Mouse (Mus musculus): ENCODE measurements around the gene Rnf43. TPM values are rescaled to one million over a fixed set of nuclear protein-coding genes. Genes with fewer than 3 reads are reported as not detected.
A peak's percentile ranks its signal among the peaks of the same experiment; 100 is the strongest.

Rnf43 gene
- total RNA-seq, 2 experiments from 2014 or later = 0.69 to 1.1 TPM

DNA sequence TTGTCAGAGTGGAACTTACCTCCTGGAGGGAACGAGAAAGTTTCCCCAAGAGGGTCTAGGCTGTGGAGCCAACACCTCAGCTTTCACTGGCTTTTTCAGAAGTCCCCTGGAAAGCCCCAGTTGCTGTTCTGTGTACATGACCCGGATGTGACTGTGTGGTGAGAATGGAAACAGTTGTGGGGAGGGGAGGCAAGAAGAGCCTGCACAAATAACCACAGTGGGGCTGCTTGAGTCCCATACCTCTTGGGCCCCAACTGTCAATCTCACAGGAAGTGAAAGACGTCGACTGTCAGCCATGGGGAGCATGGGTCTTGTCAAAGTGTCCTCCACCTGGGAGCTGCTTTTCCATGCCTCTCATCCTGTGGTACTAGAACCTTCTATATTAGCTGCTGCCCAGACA, 82.4 kb downstream of the Rnf43 start:
- DNase-seq (ENCODE audit: low spot score) = no peak

DNA sequence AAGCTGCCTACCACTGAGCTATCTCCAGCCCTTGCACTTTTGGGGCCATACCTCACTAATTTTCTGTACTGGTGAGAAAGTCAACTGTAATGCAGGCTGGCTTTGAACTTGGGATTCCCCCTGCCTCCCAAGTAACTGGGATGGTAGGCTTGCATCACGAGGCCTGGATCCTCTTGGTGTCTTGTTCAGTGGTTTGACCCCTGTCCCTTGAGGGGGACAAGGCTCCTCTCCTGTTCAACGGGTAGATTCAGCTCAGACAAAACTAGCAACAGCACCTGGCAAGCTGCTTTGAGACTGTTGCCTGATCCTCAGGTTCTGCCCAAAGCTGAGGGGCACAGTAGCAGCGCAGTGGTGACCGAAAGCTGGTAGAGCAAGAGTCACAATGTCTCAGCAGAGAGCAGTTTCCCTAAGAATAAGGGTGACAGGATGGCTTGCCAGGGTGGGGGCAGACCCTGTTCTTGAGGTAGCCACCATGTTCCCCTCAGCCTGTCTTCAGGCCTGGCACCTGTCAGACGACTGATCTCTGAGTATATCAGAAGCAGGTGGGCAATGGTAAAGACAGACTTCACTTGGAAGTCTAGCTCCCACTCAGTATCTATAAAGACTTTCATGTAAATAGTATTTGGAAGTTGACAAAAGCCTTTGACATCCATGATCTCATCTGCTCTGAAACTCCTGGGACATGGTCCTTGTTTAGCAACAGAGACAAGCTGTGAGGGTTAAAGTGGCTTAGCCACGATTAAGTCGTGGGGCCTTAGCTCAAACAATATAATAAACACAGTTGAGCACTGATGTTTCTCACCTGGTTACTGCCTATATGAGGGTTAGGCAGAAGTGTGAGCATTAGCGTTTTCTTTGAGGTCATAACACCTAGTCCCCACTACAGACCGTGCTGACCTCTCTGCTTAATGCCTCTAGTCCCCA, 83.4 kb downstream of the Rnf43 start:
- DNase-seq (ENCODE audit: low spot score) = no peak

DNA sequence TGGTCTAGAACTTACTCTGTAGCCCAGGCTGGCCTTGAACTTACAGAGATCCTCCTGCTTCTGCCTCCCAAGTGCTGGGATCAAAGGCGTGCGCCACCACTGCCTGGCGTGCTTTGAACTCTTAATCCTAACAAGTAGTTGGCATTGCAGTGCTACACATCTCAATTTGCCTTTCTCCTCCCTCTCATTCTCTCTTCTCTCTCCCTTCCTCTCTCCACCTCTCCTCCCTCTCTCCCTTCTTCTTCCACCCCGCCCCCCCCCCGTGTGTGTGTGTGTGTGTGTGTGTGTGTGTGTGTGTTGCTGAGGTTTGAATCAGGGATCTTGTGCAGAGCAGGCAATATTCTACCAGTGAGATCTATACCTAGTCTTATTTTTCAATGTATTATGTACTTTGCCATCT, 84.8 kb downstream of the Rnf43 start:
- no peak for DNase-seq (ENCODE audit: low spot score)

DNA sequence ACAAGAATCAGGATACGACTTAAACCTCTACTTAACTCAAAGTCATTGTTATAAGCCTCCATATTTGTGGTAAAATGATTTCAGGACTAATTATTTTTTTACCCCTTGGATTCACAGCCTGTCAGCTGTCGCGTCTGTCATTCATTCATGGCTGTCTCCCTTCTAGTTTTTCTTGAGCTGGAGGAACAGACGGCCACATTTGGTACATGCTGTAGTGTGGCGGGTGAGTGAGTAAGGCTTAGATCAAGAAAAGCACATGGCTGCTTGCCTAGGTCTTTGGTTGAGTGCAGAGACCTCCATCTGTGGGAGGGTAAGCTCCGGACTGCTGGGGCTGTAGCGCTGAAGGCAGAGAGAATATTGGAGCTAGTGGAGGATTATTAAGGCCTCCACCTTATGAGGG, 85.2 kb downstream of the Rnf43 start:
- DNase-seq (ENCODE audit: low spot score) = no peak

DNA sequence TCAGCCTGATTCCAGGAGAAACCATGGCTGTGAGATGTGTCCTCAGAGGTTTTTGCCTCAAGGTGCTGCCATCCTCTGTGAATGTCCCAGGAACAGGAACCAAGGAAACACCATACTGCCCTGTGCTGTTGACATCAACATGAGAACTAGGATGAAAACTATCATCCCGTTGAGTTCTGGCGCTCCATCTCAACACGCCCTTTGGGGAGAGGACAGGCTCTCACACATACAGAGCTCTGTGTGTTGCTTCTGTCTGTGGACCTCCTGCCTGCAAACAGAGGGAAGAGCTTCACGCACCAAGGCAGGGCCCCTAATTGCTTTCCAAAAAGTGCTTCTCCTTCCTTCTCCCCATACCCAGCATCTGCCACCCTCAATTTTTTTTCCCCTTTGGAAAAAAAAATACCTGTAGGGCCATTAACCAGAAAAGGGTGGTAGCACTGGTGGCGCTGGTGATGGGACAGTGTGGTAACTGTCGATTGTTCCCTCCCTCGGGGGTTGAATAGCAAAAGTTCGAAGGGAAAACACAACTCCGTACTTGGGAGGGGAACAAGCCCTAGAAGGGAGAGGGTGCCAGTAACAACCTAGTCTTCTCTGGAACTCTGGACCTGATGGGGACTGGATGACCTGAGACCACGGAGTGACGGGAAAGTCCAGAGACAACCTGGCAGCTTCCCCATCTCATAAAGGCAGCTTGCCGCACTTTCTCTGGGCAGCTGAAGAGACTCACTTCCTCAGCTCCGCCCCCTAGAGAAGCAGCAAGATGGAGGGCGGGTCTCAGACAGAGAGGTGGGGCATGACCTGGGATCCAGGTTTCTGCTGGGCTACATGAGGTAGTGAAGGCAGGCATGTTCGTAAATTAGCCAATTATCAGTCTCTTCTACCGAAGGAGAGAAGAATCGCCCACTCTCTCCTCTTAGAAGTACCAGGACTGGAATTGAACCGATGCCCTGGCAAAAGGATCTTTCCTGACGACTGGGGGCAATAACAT, 85.9 kb downstream of the Rnf43 start:
- DNase-seq (ENCODE audit: low spot score) = no peak

DNA sequence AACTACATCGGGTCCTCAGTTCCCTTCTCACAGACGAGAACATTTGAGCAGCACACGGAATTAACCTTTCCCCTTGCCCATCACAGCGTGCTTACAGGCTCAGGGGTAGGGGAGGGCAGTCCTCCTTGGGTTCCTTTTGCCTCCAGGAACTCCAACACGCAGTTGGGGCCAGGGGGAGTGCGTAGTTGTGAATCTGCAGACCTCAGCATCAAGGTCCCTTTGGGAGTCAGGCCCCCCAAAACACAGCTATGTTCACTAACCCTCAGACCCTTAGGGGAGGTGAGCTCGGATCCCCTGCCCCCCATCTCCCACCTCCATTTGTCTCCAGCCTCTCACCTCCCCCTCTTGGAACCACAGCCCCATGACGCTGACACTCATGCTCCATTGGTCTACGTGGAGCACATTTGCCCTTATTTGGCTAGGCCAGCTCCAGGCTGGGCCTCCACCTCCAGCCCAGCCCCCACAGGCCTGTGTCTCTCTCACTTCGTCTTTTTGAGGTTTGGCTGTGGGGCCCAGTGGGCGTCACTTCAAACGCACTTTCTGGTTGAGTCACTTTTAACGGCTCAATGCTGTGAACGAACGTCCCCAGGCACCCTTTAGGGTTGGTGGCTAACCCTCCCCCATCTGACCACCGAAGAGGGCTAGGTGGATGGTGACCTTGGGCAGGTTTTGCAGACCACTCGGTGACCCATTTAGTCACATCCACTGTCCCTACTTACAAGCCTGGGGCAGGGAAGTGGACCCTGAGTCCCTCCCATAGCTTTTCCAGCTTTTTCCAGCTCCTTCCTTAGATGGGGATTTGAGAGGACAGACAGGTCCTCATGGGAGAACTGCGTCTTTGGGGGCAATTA, 86.9 kb downstream of the Rnf43 start:
- DNase-seq (ENCODE audit: low spot score) = peak; percentile 33

DNA sequence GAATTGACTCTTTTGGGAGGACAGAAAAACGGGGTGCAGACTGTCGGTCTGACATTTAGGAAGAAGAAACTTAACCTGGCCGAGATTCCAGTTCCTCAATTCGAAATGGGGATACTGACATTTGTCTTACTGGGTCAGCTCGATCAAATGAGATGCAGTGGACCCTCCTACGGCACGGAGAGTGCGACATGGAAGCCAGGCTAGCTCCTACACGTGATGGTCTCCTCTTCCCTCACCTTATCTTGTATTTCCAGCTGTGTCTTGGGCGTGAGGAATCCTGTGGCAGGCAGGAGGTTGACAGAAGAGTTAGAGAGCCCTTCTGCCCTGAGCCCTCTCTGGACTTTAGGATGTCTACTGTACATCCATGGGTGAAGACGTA, 87.5 kb downstream of the Rnf43 start:
- no peak for DNase-seq (ENCODE audit: low spot score)

DNA sequence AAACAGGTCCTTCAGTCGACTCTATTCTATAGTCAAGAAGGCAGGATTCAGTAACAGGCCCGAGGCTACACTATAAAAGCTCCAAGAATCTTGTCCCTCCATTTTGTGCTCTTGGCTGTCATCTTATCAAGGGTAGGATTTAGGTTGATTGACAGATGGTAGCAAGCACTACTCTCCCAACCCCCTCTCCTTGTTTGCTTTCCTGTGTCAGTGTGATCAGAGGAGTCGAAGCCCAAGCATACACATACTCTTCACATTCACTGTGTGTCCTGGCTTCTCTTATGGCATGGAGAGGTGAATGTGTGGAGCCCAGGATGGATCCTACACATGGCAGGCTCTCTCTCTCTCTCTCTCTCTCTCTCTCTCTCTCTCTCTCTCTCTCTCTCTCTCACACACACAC, 88.0 kb downstream of the Rnf43 start:
- no peak for DNase-seq (ENCODE audit: low spot score)

DNA sequence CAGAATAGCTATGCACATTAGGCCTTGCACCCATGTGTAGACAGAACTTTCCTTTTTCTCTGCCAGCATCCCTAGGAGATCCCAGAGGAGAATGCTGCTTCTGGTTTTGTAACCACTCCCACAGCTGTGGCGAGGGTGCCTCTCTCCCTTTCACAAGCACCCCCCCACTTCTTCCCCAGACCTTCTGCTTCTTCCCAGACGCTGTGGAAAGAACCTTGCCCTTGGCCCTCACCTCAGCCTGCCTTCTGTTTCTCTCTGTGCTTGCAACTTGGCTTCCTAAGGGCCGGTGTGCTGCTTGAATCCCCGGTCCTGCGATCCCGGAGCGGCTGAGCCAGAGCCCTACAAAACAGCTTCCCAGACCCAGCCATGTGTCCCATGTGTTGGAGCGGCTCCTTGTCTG, 88.5 kb downstream of the Rnf43 start:
- DNase-seq (ENCODE audit: low spot score) = no peak

DNA sequence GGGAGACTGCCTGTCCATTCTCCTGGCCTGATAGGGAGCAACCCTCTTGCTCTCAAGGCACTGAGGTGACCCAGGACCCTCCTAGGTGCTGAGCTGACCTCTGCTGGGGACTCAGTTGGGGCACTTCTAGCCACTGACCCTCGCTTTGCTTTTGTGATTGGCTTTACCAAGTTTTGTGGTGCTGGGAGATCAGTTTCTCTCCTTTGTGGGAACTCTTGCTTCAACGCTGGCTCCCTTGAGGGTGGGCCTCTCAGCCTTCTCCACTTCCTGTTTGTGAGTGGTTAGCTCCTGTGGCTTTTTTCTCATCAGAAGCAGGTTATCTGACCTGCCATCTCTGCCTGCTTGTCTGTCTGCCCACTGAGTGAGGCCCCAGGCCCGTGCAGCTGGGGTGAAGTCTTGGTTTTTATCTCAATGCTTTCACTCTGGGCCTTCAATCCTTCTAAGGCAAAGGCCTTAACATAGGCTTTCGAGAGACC, 89.0 kb downstream of the Rnf43 start:
- DNase-seq (ENCODE audit: low spot score) = no peak

DNA sequence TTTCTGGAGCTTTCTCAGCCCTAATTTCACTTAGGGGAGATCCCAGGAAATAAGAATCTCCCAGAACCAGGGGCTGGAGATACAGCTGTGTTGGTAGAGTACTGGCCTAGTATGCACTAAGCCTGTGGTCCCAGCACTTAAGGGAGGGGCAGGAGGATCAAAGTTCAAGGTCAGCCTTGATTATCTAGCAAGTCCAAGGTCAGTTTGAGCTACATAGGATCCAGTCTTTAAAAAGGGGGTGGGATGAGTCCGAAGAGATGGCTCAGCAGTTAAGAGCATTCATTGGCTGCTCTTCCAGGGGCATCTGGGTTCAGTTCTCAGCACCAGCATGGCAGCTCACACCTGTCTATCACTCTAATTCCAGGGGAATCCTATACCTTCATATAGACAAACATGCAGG, 89.8 kb downstream of the Rnf43 start:
- DNase-seq (ENCODE audit: low spot score) = no peak

DNA sequence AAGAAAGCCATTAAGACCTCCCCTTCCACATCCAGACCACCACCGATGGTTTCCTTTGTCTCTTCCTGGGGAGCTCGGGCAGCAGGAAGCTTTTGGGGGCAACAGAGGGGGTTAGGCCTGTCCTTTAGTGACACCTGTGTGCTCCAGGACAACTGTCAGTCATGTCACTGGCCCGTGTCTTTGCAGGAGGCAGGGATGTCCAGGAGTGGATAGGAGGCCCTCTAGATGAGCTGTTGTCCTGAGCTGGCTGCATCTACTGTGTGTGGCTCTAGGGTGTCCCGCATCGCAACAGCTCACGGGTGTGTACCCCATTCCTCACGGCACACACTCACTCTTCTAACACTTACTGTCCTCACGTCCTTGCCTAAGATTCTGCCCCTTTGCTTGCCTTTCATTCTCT, 90.7 kb downstream of the Rnf43 start:
- no peak for DNase-seq (ENCODE audit: low spot score)

DNA sequence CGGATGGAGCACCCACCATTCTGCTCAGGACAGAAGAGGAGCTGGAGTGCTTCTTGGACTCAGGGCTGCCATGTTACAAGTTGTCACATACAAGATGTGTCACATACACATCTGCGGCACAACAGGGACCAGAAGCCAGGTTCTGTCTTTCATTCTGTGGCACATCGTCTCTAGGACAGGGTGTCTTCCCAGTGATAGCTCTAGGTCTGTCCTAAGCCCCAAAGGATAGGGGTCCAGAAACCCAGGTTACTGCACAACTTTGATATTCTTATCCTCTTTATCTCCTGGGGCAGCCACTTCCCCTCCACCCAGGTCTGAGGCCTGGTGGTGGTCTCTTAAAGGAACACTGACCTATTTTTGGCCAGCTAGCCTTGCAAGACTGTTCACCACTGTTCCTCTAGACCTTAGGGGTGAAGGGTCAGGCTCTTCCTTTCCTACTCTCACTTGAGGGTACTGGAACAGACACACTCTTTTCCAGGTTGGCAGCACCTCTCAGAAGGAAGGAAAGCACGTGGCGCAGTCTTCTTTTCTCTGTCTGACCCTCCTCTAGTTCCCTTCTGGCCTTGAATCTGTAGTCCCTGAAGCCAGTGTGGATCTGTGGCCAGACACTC, 91.5 kb downstream of the Rnf43 start:
- no peak for DNase-seq (ENCODE audit: low spot score)

DNA sequence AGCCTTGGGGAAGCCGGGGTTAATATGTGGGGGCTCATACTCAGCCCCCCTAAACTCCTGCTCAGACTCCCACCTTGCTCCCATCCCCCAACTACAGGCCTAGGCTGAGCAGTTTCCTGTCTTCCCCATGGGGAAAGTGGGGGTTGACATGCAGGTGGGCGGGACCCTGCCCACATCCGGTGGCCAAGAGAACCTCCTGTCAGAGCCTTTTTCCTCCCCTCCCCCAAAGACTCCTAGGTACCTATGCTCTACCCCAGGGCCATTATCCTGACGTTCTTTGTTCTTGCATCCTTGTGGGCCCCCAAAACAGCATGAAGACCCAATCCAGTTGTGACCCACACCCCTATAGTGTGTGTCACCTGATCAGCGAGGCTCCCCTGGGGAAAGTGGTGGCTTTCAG, 92.1 kb downstream of the Rnf43 start:
- no peak for DNase-seq (ENCODE audit: low spot score)

DNA sequence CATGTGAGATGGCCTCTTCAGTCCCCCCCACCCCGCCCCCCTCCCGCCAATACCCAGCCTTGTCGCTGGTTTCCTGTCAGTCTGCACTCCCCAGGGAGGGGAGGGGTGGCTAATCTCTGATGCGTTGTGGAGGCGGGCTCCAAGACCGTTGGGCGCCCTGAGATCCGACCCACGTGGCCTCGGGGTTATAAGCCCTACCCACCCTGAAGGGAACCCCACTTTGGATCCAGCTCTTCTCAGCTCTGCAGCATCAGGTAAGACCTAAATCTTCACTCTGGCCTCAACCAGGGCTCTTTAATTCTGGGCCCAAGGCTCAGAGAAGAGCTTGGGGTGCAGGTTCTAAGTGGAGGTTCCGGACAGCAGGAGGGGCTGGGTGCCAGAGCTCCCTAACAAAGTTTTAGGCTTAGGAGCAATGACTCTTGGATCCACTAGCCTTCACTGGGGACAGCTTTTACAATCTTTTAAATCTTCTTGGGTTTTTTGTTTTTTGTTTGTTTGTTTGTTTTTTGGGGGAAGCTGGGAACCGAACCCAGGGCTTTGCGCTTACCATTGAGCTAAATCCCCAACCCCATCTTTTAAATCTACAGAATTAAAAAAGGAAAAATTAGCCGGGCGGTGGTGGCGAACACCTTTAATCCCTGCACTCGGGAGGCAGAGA, 93.0 kb downstream of the Rnf43 start:
- DNase-seq (ENCODE audit: low spot score) = peak; percentile 31

DNA sequence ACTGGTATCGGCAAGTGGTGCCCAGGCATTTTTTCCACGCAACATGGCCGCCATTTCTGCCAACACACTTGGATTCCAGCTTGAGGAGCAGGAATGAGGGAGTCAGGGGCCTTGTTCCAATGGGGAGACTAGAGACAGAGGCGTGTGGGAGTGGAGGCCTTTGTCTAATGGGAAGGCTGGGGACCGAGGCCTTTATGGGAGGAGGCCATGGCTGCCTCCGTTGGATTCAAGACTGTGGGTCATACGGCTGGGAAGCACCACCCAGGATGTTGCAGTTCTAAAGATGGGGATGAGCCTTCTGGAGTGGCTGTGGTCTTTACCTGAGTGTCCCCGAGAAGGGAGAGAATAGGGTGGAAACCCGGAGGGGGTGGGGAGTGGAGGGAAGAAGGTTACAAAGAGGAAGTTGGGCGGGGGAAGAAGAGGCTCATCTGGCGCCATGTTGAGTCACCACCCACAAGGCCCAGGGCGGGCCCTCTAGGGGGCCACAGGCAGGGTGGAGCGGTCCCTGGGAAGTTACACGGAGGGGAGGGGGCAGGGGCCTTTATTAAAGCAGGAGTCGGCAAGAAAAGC, 93.8 kb downstream of the Rnf43 start:
- no peak for DNase-seq (ENCODE audit: low spot score)

DNA sequence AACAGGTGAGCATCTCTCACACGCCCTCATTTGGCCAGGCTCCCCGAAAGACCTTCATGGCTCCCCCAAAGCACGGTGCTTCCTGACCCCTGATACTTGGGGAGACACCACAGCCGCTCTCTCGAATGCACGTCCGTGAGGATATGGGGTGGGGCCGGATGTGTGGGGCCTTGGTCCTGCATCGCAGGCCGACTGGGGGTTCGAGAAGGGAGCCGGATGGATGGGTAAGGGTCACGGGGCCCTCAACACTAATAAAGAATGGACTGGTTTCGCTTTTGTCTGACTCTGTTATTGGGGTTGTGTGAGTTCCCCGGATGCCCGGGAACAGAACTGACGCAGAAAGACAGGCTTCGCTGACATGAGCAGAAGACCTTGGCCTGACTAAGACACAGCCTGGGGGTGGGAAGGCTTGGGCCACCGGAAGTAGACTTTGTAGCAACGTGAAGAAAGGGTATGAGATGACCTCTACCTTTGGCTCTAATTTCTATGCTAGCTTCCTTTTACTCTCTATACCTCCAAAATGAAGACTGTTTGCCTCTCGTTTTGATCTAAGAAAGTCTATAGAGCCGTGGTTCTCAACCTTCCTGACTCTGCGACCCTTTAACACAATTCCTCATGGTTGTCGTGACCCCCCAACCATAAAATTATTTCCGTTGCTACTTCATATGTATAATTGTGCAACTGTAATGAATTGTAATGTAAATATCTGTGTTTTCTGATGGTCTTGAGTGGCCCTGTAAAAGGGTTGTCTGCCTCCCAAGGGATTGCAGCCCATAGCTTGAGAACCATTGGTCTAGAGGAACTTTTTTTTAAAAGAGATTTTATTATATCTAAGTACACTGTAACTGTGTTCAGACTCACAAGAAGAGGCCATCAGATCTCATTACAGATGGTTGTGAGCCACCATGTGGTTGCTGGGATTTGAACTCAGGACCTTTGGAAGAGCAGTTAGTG, 94.8 kb downstream of the Rnf43 start:
- no peak for DNase-seq (ENCODE audit: low spot score)

DNA sequence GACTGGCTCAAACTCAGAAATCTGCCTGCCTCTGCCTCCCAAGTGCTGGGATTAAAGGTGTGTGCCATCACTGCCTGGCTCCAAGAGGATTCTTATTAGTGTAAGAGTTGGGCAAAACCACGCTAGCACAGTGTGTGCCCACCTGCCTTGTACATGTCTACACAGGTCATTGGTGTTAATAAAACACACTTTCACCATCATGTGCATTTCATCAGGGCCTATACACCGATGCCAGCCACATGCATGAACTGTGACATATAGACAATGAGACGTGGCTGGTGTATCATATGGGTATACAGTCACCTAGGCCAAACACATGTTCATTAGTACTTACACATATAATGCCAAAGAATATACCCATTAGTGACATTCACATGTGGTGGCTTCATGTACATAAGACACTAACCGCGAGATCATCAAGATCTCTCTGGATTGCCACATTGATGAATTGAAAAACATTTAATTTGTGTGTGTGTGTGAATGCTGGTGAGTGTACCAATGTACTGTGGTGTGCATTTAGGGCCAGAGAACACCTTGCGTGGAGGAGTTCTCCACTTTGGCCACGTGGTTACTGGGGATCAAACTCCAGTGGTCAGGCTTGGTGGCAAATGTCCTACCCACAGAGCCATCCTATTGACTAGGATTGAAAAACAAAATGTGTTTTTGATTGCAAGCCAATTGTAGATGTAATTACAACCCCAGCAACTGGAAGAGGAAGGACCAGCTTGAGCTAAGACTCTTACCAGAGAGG, 95.8 kb downstream of the Rnf43 start:
- DNase-seq (ENCODE audit: low spot score) = no peak
